Mouse (Mus musculus): ENCODE measurements around the gene Arhgap5.
"Not testable (repeated sequence)": the region's sequence is repeated elsewhere in the genome, so short reads cannot be mapped to it uniquely, and the experiment has no call there.

Gene Arhgap5

DNA sequence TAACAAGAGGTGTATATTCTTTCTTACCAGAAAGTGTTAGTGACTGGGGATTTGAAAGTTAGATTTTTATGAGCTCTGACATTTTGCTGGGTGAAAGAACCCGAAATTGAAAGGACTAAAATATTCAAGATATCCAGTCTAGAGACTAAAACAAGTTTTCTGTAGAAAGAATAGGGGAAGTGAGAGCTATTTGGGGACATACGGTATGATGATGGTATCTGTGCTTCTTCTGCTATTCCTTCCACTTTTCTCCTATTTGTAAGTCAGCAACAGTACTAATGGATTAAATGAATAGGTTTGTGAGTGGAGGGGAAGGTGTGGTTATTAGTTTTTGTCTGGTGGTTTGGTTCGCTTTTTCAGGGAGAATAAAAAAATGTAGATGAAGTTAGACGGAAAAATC, 37.5 kb downstream of the Arhgap5 start:
- DNase-seq (ENCODE audit: low read depth, low spot score) = no peak

GRCm38 (mm10) chr12:52544532-52544931, 40.8 kb downstream of the Arhgap5 start:
- no peak for DNase-seq (ENCODE audit: low read depth, low spot score)

DNA sequence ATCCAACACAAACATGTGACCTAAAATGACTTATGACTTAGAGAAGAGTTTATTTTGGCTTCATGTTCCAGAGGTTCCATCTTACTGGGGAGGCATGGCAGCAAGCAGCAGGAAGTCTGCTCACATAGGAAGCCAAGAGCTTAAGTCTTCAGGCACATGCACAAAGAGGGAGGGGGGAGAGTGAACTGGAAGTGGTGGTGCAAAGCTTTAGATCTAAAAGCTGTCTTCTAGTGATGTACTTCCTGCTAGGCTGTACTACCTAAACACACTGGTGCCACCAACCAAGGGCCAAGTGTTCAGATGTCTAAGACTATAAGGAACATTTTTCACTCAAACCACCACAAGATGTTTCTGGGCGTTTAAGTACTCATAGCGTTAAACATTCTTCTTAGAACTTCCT, 48.3 kb downstream of the Arhgap5 start:
- DNase-seq (ENCODE audit: low read depth, low spot score) = no peak

DNA sequence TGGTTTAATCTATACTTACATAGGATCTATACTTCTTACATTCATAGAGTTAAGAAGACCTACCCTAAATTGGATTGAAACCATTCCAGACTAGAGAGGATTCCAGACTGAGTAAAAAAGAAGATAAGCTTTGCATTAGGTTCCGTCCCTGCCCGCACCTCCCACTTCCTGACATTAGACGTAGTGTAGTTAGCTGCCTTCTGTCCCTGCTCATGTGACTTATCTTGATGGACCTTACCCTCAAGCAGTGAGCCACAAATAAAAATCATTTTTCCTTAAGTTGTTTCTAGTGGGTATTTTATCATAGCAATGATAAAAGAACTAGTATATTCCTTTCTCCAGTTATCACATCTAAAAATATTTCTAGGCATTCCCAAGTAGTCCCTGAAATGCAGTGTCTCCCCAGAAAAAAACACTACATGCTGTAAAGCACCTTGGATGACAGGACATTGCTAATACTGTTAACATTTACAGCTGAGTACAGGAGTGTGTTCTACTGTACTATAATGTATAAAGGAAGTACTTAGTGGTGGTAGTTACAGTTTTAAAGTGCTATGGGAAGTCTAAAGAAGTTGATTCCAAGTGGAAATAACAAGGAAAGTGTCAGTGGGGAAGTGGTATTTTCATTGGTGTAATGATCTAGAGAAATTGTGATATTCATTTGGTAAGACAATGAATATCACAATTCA, 51.6 kb downstream of the Arhgap5 start:
- no peak for DNase-seq (ENCODE audit: low read depth, low spot score)

GRCm38 (mm10) chr12:52565654-52566053, 61.9 kb downstream of the Arhgap5 start:
- no peak for DNase-seq (ENCODE audit: low read depth, low spot score)

DNA sequence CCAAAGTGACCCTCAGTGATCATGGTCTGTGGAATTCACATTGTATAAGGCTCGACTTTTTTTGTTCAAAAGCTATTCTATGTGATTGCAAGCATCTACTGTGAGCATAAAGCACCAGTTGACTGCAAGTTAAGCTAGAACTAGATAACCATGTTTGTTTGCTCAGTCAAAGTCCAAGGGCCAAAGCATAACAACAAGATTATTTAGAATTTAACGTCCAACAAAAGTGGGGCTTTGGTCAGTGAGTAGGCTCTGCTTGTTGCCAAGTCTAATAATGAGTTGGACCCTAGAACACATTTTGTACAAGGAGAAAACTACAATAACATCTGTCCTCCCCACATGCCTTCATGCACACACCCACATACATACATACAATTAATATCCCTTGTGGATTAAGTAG, 69.6 kb downstream of the Arhgap5 start:
- DNase-seq (ENCODE audit: low read depth, low spot score) = no peak

GRCm38 (mm10) chr12:52586466-52586865, 82.7 kb downstream of the Arhgap5 start:
- DNase-seq (ENCODE audit: low read depth, low spot score) = not testable (repeated sequence)

DNA sequence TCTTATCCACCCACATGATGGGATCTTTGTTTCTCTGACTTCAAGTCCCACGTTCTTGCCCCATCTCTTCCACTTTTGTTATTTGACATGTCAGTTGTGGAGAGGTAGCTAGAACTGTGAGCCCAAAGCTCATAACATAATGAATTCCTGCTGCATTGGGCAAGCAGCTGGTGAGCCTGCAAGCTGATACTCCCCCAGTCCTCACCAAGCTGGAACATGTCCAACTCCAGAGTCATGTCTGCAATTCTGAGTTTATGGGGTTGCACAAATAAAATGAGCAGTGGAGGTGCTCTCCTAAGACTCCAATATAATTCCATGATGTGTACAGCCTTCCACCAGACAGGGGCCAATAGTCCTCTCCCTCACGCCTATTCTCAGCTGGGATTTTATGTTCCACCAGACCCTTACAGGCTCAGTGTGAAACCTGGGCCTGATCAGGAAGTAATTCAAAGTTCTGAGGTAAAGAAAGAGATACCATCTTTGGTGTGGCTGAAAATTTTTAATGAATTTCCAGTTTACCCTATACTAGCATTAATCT, 83.8 kb downstream of the Arhgap5 start:
- DNase-seq (ENCODE audit: low read depth, low spot score) = peak; percentile 15

GRCm38 (mm10) chr12:52595389-52596185, 91.8 kb downstream of the Arhgap5 start:
- DNase-seq (ENCODE audit: low read depth, low spot score) = no peak

DNA sequence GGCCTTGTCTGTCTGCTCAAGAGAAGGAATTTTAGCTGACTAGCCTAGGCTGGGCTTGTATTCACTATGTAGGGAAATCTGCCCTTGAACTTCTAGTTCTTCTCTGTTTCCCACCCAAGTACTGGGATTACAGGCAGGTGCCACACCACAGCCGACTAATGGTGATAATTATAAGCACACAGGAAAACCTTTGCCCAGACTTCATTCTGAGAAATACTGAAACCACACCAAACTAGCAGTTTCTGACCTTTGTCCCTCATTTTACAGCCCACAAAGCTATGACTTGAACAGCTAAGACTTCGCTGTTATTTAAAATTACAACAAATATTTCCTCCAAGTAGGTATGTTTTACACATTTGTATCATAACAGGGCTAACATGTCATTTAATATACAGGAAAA, 98.7 kb downstream of the Arhgap5 start:
- DNase-seq (ENCODE audit: low read depth, low spot score) = no peak

- peak; percentile 92 for DNase-seq (ENCODE audit: low read depth, low spot score)
Measured at GRCm38 (mm10) chr12:52602883-52603694, 99.3 kb downstream of the Arhgap5 start.

- DNase-seq (ENCODE audit: low read depth, low spot score) = peak; percentile 78
Measured at GRCm38 (mm10) chr12:52603695-52604255, 100.0 kb downstream of the Arhgap5 start.

DNA sequence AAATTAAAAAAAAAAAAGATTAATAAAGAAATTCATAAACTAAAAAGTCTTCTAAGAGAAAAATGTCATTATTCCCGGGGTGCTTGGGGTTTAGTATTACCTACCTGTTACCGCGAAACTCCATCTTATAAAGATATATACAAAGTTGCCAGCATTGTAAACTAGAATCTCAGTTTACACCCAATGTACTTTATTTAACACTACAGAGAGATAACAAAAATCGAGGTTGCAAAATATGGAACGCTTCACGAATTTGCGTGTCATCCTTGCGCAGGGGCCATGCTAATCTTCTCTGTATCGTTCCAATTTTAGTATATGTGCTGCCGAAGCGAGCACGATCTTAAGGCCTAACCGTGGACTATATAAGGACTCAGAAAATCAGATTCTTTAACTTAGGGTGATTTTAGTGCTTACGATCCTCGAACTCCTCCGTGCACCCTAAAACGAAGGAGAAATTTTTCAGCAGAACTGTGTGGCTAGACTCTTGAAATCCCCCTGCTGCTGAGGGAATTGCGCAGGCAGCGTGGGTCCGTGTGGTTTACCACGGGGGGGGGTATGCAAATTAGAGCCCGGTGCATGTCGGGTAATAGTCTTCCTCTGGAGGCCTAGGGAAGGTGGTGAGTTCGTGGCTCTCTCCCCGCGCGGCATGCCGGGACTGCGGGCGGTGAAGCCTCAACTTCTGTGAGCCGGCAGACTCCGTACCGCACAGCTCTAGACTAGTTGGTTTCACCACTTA, 100.7 kb downstream of the Arhgap5 start:
- DNase-seq (ENCODE audit: low read depth, low spot score) = peak; percentile 95

DNA sequence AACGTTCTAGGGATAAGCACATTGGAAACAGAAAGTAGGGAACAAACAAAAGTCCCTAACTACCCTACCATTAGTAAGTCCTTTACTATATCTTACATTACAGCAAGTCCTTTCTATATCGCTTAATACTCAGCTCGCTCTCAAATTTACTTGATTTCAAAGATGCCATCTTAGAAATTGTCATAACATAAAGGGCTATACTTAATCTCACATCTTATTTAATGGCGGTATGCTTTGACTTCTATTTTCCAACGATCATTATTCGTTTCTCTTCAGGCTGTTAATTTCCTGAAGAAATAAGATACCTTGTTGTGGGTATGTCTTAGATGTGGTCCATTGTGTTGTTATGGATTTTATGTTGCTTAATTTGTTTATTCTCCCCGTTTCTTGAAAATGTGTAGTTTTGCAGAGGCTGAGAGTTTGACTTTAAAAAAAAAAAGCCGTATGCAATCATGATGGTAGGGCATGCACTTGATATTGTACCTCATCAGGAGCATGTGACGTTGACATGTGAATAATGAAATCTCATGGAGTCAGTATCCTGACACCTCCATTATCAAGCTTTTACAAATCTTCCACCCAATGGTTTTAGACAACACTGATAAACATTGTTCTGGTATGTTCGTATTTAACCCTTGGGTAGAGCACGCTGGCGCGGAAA, 101.3 kb downstream of the Arhgap5 start:
- no peak for DNase-seq (ENCODE audit: low read depth, low spot score)

DNA sequence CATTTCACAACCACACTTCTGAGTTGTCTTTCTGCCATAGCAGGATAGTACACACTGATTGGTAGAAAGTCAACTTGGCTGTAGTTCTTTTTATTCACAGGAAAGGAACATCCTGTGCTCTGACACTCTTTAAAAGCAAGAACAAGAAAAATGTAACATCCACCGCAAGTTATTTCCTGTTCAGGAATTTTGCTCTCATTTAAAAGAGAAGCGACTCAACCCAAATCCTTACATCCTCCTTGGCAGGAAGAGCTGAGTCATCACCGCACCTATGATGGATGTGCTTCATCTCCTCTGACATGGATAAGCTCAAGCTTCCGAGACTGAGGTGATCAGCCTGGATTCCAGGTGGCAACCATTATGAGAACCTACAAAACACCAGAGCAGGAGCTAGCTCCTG, 103.6 kb downstream of the Arhgap5 start:
- DNase-seq (ENCODE audit: low read depth, low spot score) = no peak

- no peak for DNase-seq (ENCODE audit: low read depth, low spot score)
Measured at GRCm38 (mm10) chr12:52615703-52616102, 111.9 kb downstream of the Arhgap5 start.

DNA sequence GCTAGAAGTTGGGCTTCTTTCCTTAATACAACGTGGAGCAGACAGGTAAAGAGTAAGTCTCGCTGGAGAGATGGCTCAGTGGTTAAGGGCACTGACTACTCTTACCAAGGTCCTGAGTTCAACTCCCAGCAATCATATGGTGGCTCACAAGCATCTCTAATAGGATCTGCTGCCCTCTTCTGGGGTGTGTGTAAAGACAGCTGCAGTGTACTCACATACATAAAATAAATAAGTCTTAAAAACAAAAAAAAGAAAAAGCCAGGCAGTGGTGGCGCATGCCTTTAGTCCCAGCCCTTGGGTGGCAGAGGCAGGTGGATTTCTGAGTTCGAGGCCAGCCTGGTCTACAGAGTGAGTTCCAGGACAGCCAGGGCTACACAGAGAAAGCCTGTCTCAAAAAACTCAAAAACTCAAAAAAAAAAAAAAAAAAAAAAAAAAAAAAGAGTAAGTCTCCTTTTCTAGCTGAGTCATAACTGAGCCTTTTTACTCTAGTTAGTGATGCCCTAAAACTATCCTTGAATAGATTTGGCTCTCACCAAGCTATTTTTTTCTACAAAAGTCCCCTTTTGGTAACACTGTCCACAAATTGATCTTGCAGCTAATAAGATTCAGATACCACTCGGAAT, 114.8 kb downstream of the Arhgap5 start:
- no peak for DNase-seq (ENCODE audit: low read depth, low spot score)

DNA sequence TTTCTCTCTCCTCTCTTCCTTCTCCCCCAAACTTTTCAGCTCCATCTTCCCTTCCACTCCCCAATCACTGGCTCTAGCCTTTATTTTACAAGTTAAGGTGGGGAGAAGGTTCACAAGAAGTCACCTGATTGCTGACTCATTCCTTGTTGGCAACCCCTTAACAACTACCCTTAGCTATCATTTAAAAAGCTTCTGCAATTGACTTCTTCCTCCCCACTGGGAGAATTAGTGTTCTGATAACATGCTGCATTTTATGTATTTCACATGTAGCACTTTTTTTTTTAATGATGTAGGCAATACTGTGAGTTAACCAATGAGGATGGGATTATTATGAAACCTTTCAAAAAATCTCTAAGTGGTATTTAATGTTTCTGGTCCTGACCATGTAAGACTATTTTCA, 115.9 kb downstream of the Arhgap5 start:
- DNase-seq (ENCODE audit: low read depth, low spot score) = no peak
